ENCODE assay signal across 10 mouse cellular contexts in the genomic region with DNA sequence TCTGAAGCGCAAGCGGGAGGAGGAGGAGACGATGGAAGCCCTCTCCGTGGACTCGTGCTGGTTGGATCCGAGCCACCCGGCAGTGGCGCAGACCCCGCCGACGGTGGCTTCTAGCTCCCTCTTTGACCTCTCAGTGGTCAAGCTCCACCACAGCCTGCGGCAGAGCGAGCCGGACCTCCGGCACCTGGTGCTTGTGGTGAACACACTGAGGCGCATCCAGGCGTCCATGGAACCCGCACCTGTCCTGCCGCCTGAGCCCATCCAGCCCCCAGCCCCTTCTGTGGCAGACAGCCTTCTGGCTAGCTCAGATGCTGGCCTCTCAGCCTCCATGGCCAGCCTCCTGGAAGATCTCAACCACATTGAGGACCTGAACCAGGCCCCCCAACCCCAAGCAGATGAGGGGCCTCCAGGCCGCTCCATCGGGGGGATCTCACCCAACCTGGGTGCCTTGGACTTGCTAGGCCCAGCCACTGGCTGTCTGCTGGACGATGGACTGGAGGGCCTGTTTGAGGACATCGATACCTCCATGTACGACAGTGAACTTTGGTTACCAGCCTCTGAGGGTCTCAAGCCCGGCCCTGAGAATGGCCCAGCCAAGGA. TPM values are rescaled to one million over a fixed set of nuclear protein-coding genes. Genes with fewer than 3 reads are reported as not detected.
DNase-seq lines count a peak whose midpoint lies in the region; ATAC-seq and TF ChIP-seq lines count a peak whose summit lies in the region.
"Had no signal": no experiment of that assay in that cellular context is flagged by ENCODE, and none has a peak within 500 bp of the region (broad histone marks: within the 10 kb centered on the region; RNA-seq: fewer than 3 reads in every experiment).

No protein-coding gene starts in this region.

- no peak for TF ChIP-seq CTCF in layer of hippocampus, adult 2 months (conservative IDR thresholded peaks at IDR 0.05)

- no peak for DNase-seq in layer of hippocampus, adult 2 months (ENCODE audit: low spot score in 2 of 2)
- DNase-seq in layer of hippocampus, postnatal 25 days (ENCODE audit: extremely low spot score in 1 of 2, low spot score in 1 of 2), result no peak
- no peak for DNase-seq in liver, embryonic 13.5 days
- DNase-seq in urinary bladder, postnatal 25 days (ENCODE audit: low spot score), result no peak
- DNase-seq in layer of hippocampus, adult 9-11 months, result no peak
- DNase-seq: adrenal gland, postnatal 25 days had no signal

- H3K4me1 ChIP-seq in erythroblast, embryonic 14.5 days (ENCODE audit: control insufficient read depth), result peaks cover 82% of the 10 kb centered on the region
- H3K4me1 ChIP-seq in brown adipose tissue, adult 24 weeks (ENCODE audit: control insufficient read depth, insufficient read depth, insufficient read length, low read length), result peaks cover 13% of the 10 kb centered on the region
- H3K4me1 ChIP-seq in liver, embryonic 13.5 days (replicated peaks), result peaks cover 79% of the 10 kb centered on the region

- 86% methylated on average over 25 of the region's 25 CpGs for WGBS in liver, embryonic 13.5 days (ENCODE audit: insufficient replicate concordance)

- peak overlapping the region; percentile 81 for H3K4me2 ChIP-seq in liver, embryonic 13.5 days

- peak overlapping the region; percentile 76 for H3K4me3 ChIP-seq in erythroblast, embryonic 14.5 days (replicated peaks)
- no peak overlapping the region for H3K4me3 ChIP-seq in layer of hippocampus, adult 2 months
- H3K4me3 ChIP-seq in brown adipose tissue, adult 24 weeks (ENCODE audit: insufficient read depth, low read depth, low read length), result no peak overlapping the region
- H3K4me3 ChIP-seq in liver, embryonic 13.5 days (replicated peaks), result peak overlapping the region; percentile 60

- H3K9ac ChIP-seq in liver, embryonic 13.5 days, result peak overlapping the region; percentile 80

- no peaks in the 10 kb centered on the region for H3K27me3 ChIP-seq in erythroblast, embryonic 14.5 days (ENCODE audit: control insufficient read depth)
- no peaks in the 10 kb centered on the region for H3K27me3 ChIP-seq in liver, embryonic 13.5 days
- H3K27me3 ChIP-seq: CH12.LX had no signal

- no peaks in the 10 kb centered on the region for H3K9me3 ChIP-seq in erythroblast, embryonic 14.5 days (ENCODE audit: control insufficient read depth, low read length)
- H3K9me3 ChIP-seq in liver, embryonic 13.5 days (replicated peaks), result no peaks in the 10 kb centered on the region

- peak overlapping the region; percentile 96; the same call in 1 of the 2 replicates for H3K27ac ChIP-seq in layer of hippocampus, adult 2 months
- peak overlapping the region; percentile 83; the same call in 1 of the 2 replicates for H3K27ac ChIP-seq in brown adipose tissue, adult 24 weeks (replicated peaks; ENCODE audit: low read depth, low read length)
- H3K27ac ChIP-seq in liver, embryonic 13.5 days, result peak overlapping the region; percentile 93

- ATAC-seq in erythroblast, adult 5-6 weeks (replicated peaks; ENCODE audit: low FRiP score, poor library complexity, severe bottlenecking), result no peak
- no peak for ATAC-seq in liver, embryonic 13.5 days (ENCODE audit: low read depth)

- peaks cover 33% of the 10 kb centered on the region for H3K36me3 ChIP-seq in erythroblast, embryonic 14.5 days (ENCODE audit: control insufficient read depth)
- peaks cover 15% of the 10 kb centered on the region for H3K36me3 ChIP-seq in liver, embryonic 13.5 days

RNA-seq across cellular contexts. Expression of a gene that starts 2.7 kb away (rescaled TPM):
- polyA plus RNA-seq in erythroblast, embryonic 14.5 days (2012), result 17.9 and 18.5 TPM in 2 replicates
- total RNA-seq in erythroblast, adult 5-6 weeks (2015; ENCODE audit: low replicate concordance), result 26.5 and 34.1 TPM in 2 replicates
- 26.2 and 30.5 TPM in 2 replicates for total RNA-seq in erythroblast, adult 5-6 weeks (2017; ENCODE audit: low replicate concordance)
- 10 to 100 TPM in 1 of 2 experiments, 1 to 10 TPM in 1; 6.3 to 10.8 TPM for total RNA-seq in layer of hippocampus, adult 2 months (2021)
- total RNA-seq in layer of hippocampus, postnatal 25 days (2021), result 1 to 10 TPM; 7.0 to 7.3 TPM
- polyA plus RNA-seq in brown adipose tissue, adult 24 weeks (2012; ENCODE audit: insufficient read depth, insufficient read length, missing spikeins), result 10.1 and 13.6 TPM in 2 replicates
- 20.7 and 21.7 TPM in 2 replicates for polyA plus RNA-seq in liver, embryonic 13.5 days (2015; fragmentation: Nextera tagmentation; extraction: Ambion mirVana)

RNA-seq across cellular contexts. Expression of a gene that starts 9.8 kb away (rescaled TPM):
- polyA plus RNA-seq in erythroblast, embryonic 14.5 days (2012), result 0.41 TPM in 2 replicates
- total RNA-seq in erythroblast, adult 5-6 weeks (2015; ENCODE audit: low replicate concordance), result not detected in 2 replicates
- 0.28 and 0.43 TPM in 2 replicates for total RNA-seq in erythroblast, adult 5-6 weeks (2017; ENCODE audit: low replicate concordance)
- total RNA-seq in layer of hippocampus, adult 2 months (2021), result under 1 TPM; 0.38 to 0.39 TPM
- under 1 TPM; 0.32 to 0.38 TPM for total RNA-seq in layer of hippocampus, postnatal 25 days (2021)
- polyA plus RNA-seq in brown adipose tissue, adult 24 weeks (2012; ENCODE audit: insufficient read depth, insufficient read length, missing spikeins), result 0.32 and 0.50 TPM in 2 replicates
- polyA plus RNA-seq in liver, embryonic 13.5 days (2015; fragmentation: Nextera tagmentation; extraction: Ambion mirVana), result 0.78 and 0.88 TPM in 2 replicates

RNA-seq across cellular contexts. Expression of a gene that starts 15.8 kb away (rescaled TPM):
- polyA plus RNA-seq in erythroblast, embryonic 14.5 days (2012), result 9.6 and 9.9 TPM in 2 replicates
- 31.8 and 57.3 TPM in 2 replicates for total RNA-seq in erythroblast, adult 5-6 weeks (2015; ENCODE audit: low replicate concordance)
- 56.2 and 61.8 TPM in 2 replicates for total RNA-seq in erythroblast, adult 5-6 weeks (2017; ENCODE audit: low replicate concordance)
- total RNA-seq in layer of hippocampus, adult 2 months (2021), result 1 to 10 TPM; 3.3 to 3.8 TPM
- 1 to 10 TPM; 3.3 to 3.9 TPM for total RNA-seq in layer of hippocampus, postnatal 25 days (2021)
- 4.2 and 8.3 TPM in 2 replicates for polyA plus RNA-seq in brown adipose tissue, adult 24 weeks (2012; ENCODE audit: insufficient read depth, insufficient read length, missing spikeins)
- polyA plus RNA-seq in liver, embryonic 13.5 days (2015; fragmentation: Nextera tagmentation; extraction: Ambion mirVana), result 31.4 and 31.7 TPM in 2 replicates

RNA-seq across cellular contexts. Expression of a gene that starts 33.7 kb away (rescaled TPM):
- 0.27 and 0.38 TPM in 2 replicates for polyA plus RNA-seq in erythroblast, embryonic 14.5 days (2012)
- not detected in 2 replicates for total RNA-seq in erythroblast, adult 5-6 weeks (2015; ENCODE audit: low replicate concordance)
- not detected in 2 replicates for total RNA-seq in erythroblast, adult 5-6 weeks (2017; ENCODE audit: low replicate concordance)
- under 1 TPM in 1 of 2 experiments, not detected in 1; 0.15 TPM for total RNA-seq in layer of hippocampus, adult 2 months (2021)
- under 1 TPM; 0.12 to 0.17 TPM for total RNA-seq in layer of hippocampus, postnatal 25 days (2021)
- not detected in 2 replicates for polyA plus RNA-seq in brown adipose tissue, adult 24 weeks (2012; ENCODE audit: insufficient read depth, insufficient read length, missing spikeins)
- polyA plus RNA-seq in liver, embryonic 13.5 days (2015; fragmentation: Nextera tagmentation; extraction: Ambion mirVana), result 0.08 and 0.12 TPM in 2 replicates

RNA-seq across cellular contexts. Expression of a gene that starts 41.6 kb away (rescaled TPM):
- polyA plus RNA-seq in erythroblast, embryonic 14.5 days (2012), result 842 and 917 TPM in 2 replicates
- 379 and 403 TPM in 2 replicates for total RNA-seq in erythroblast, adult 5-6 weeks (2015; ENCODE audit: low replicate concordance)
- 431 and 604 TPM in 2 replicates for total RNA-seq in erythroblast, adult 5-6 weeks (2017; ENCODE audit: low replicate concordance)
- total RNA-seq in layer of hippocampus, adult 2 months (2021), result 10 to 100 TPM; 17.5 to 18.1 TPM
- total RNA-seq in layer of hippocampus, postnatal 25 days (2021), result 10 to 100 TPM; 16.1 to 22.6 TPM
- 80.2 and 109 TPM in 2 replicates for polyA plus RNA-seq in brown adipose tissue, adult 24 weeks (2012; ENCODE audit: insufficient read depth, insufficient read length, missing spikeins)
- 831 and 956 TPM in 2 replicates for polyA plus RNA-seq in liver, embryonic 13.5 days (2015; fragmentation: Nextera tagmentation; extraction: Ambion mirVana)

Comparison
In these comparisons a context has a peak if more than half of its experiments do, and no peak if none do; other contexts are left out.
1. H3K4me3 ChIP-seq: peak in erythroblast, embryonic 14.5 days (single experiment) and liver, embryonic 13.5 days (single experiment); none in layer of hippocampus, adult 2 months (single experiment) and brown adipose tissue, adult 24 weeks (single experiment).
2. RNA of a gene that starts 15.8 kb away (total RNA-seq): 31.8 to 61.8 TPM in erythroblast, adult 5-6 weeks; 3.3 to 3.9 TPM in layer of hippocampus, postnatal 25 days and 3.3 to 3.8 TPM in layer of hippocampus, adult 2 months; every median in the first group is over 4 times any median in the second.
3. Peak in every context shown above with its lines, with median percentiles within 50 percentile points of each other: H3K27ac ChIP-seq.